Mouse (Mus musculus): ENCODE measurements around the gene Tpcn2.

- TF ChIP-seq CTCF (IDR thresholded peaks at IDR 0.05; ENCODE audit: extremely low read depth, insufficient read depth, low read length) (no peak), POLR2A (IDR thresholded peaks at IDR 0.05; ENCODE audit: extremely low read depth, insufficient read depth, low read length) (no peak)
These were observed 91.0 kb downstream of the Tpcn2 start for GRCm38 (mm10) chr7:145192836-145193235.
